Mouse (Mus musculus) bone marrow, adult 2 months (tissue): ENCODE results near the gene Dagla.

Experiments
- CTCF ChIP-seq: fragments of 200-500 bp; IDR thresholded peaks from 2 replicates; pipeline ENCODE4 v1.5.1; 2011; ENCODE audit warnings: low read length, control low read depth; ENCODE audit not compliant: control insufficient read depth, insufficient read depth
- POLR2A ChIP-seq: fragments of 200-500 bp; IDR thresholded peaks from 2 replicates; pipeline ENCODE4 v1.6.1; 2011; ENCODE audit warnings: low read depth, mild to moderate bottlenecking, control low read depth, low read length, borderline replicate concordance; ENCODE audit not compliant: control insufficient read depth

- TF ChIP-seq CTCF = peak; percentile 98
- no peak for TF ChIP-seq POLR2A
Measured at GRCm38 (mm10) chr19:10198723-10199122, 106.0 kb downstream of the Dagla start.
